Mouse (Mus musculus): ENCODE results near the gene Hspa12a. TPM values are rescaled to one million over a fixed set of nuclear protein-coding genes. Genes with fewer than 3 reads are reported as not detected.

Gene Hspa12a
- total RNA-seq, 2 experiments from 2014 or later, result not detected

GRCm38 (mm10) chr19:58781566-58781965, 161.9 kb downstream of the Hspa12a start:
- no peak for ATAC-seq (replicated peaks; ENCODE audit: low FRiP score, poor library complexity, severe bottlenecking)

DNA sequence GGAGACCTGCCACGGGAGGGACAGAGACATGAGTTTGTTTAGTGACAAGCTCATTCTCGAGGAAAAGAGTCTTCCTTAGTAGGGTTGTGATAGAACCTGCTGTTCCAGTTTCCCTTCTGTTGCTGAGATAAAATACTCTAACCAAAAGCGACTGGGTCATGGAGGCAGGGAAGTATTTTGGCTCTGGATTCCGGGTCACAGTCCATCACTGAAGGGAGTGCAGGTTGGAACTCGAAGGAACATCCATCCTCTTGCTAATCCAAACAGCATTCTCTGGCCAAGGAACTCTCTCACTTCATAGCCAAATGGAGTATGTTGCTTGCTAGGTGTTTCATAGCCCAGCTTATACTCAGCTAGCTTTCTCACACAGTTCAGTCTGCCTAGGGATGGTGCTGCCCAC, 167.0 kb downstream of the Hspa12a start:
- ATAC-seq (replicated peaks; ENCODE audit: low FRiP score, poor library complexity, severe bottlenecking), result no peak

GRCm38 (mm10) chr19:58767329-58767728, 176.1 kb downstream of the Hspa12a start:
- no peak for ATAC-seq (replicated peaks; ENCODE audit: low FRiP score, poor library complexity, severe bottlenecking)

DNA sequence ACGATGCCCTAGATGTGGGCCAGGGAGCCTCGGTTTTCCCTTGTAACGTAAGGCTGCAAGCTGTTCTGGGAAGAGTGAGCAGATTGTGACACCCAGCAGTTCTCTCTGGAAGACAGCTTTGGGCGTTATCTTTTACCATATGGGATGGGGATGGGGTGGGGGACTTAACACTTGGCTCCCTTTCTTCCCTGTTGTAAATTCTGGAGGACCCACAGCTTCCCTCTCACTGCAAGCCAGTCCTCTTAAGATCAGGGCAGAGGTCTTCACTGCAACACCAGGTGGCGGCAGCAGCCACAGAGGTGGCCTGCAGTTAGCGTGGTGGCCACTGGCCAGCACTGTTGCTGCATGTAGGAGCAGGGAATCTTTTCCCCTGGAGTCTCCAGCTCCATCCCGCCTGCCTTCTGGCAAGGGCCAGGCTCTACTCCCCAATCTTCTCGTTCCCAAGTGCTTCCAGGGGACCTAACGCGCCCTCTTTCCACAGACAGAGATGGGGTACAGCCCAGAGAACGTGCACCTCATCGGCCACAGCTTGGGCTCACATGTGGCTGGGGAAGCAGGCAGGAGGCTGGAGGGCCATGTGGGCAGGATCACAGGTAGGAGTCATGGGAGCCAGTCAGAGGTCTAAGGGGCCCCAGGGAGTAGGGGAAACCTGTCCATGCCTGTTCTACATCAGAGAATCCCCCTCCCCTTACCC, 180.5 kb downstream of the Hspa12a start:
- ATAC-seq (replicated peaks; ENCODE audit: low FRiP score, poor library complexity, severe bottlenecking), result no peak

- no peak for ATAC-seq (replicated peaks; ENCODE audit: low FRiP score, poor library complexity, severe bottlenecking)
Observed at GRCm38 (mm10) chr19:58762316-58762715, 181.1 kb downstream of the Hspa12a start.

GRCm38 (mm10) chr19:58759423-58759822, 184.0 kb downstream of the Hspa12a start, which contains the start of gene Pnliprp2:
Gene Pnliprp2, plus strand, starts transcription at chr19:58759719.
- no peak for ATAC-seq (replicated peaks; ENCODE audit: low FRiP score, poor library complexity, severe bottlenecking)

- no peak for ATAC-seq (replicated peaks; ENCODE audit: low FRiP score, poor library complexity, severe bottlenecking)
Observed at GRCm38 (mm10) chr19:58758871-58759270, 184.6 kb downstream of the Hspa12a start.

GRCm38 (mm10) chr19:58751504-58751903, 191.9 kb downstream of the Hspa12a start:
- ATAC-seq (replicated peaks; ENCODE audit: low FRiP score, poor library complexity, severe bottlenecking), result no peak

- ATAC-seq (replicated peaks; ENCODE audit: low FRiP score, poor library complexity, severe bottlenecking), result no peak
Observed at GRCm38 (mm10) chr19:58750822-58751221, 192.6 kb downstream of the Hspa12a start.

DNA sequence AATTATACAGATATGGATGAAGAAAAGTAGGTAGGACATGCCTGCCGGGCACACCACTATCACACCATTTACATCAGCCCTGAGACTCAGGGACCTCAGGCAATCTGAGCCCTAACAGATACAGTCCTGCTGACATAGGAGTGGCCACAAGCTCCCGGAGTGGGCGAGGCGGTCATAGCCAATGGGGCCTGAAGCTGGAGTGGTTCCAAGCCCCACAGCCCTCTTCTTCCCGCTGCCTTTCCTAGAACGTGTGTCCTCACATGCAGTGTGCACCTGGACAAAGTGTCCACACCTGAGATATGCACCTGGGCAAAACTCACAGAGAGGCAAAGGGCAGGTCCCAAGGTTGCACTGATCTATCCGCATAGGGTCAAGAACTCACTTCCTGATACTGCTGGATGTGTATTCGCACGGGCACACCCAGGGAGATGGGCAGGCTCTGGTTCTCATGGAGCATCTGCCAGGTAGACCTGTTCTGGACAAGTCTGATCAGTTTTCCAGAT, 195.9 kb downstream of the Hspa12a start:
- ATAC-seq (replicated peaks; ENCODE audit: low FRiP score, poor library complexity, severe bottlenecking), result no peak

Other genes with a start within 250 kb of the Hspa12a start
- not detected in 2 replicates for gene Pnliprp1, start 214.8 kb downstream of the Hspa12a start, total RNA-seq (2015; ENCODE audit: low replicate concordance)
- gene Pnliprp1, start 214.8 kb downstream of the Hspa12a start, total RNA-seq (2017; ENCODE audit: low replicate concordance), result not detected in 2 replicates
- gene Pnliprp2, start 183.9 kb downstream of the Hspa12a start, total RNA-seq (2015; ENCODE audit: low replicate concordance), result not detected in 2 replicates
- gene Pnliprp2, start 183.9 kb downstream of the Hspa12a start, total RNA-seq (2017; ENCODE audit: low replicate concordance), result not detected in 2 replicates
- not detected in 2 replicates for gene 1700019N19Rik, start 149.2 kb downstream of the Hspa12a start, total RNA-seq (2015; ENCODE audit: low replicate concordance)
- not detected in 2 replicates for gene 1700019N19Rik, start 149.2 kb downstream of the Hspa12a start, total RNA-seq (2017; ENCODE audit: low replicate concordance)
- gene Eno4, start 229 bp downstream of the Hspa12a start, total RNA-seq (2015; ENCODE audit: low replicate concordance), result not detected in 2 replicates
- not detected in 2 replicates for gene Eno4, start 229 bp downstream of the Hspa12a start, total RNA-seq (2017; ENCODE audit: low replicate concordance)
- gene Shtn1, start 132.4 kb upstream of the Hspa12a start, total RNA-seq (2015; ENCODE audit: low replicate concordance), result not detected in 2 replicates
- gene Shtn1, start 132.4 kb upstream of the Hspa12a start, total RNA-seq (2017; ENCODE audit: low replicate concordance), result 0.38 and 0.77 TPM in 2 replicates
- not detected in 2 replicates for gene Vax1, start 226.4 kb upstream of the Hspa12a start, total RNA-seq (2015; ENCODE audit: low replicate concordance)
- gene Vax1, start 226.4 kb upstream of the Hspa12a start, total RNA-seq (2017; ENCODE audit: low replicate concordance), result not detected in 2 replicates